Mouse (Mus musculus): ENCODE results near the gene Pgbd5. TPM values are rescaled to one million over a fixed set of nuclear protein-coding genes. Genes with fewer than 3 reads are reported as not detected.

The Pgbd5 gene
- polyA plus RNA-seq, 1 experiment from 2014 or later, result 5.9 TPM

DNA sequence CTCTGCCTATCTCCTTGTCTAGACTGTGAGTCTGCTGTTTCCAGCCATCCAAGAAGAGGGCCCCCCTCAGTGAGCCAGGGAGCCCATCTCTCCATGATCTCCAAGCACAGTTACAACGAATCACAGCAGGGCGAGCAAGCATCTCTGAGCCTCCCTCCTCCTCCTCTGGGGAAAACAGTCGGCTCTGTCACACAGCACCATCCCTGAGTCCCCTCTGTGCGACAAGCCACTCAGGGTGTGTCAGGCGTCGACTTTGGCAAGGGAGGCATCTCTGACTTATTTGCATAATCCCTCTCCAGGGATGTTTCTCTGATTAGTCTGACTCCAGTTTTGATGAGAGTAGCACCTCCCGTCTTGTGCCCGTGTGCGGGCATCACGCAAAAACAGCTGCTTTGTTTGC, 57.2 kb downstream of the Pgbd5 start:
- Histone ChIP-seq H3K9ac (no peak overlapping the region), H3K4me3 (no peak overlapping the region), H3K4me1 (peaks cover 12% of the 10 kb centered on the region), H3K36me3 (ENCODE audit: poor library complexity, severe bottlenecking) (no peaks in the 10 kb centered on the region), H3K9me3 (replicated peaks) (no peaks in the 10 kb centered on the region), H3K27ac (peak overlapping the region; percentile 51; the same call in 1 of the 2 replicates), H3K4me2 (no peak overlapping the region), H3K27me3 (no peaks in the 10 kb centered on the region)
- no peak for ATAC-seq
- WGBS, result 36% methylated on average over 10 of the region's 10 CpGs

- no peak for ATAC-seq
- H3K36me3 ChIP-seq (ENCODE audit: poor library complexity, severe bottlenecking), result no peaks in the 10 kb centered on the region
- no peak overlapping the region for H3K4me3 ChIP-seq
- no peak overlapping the region for H3K27ac ChIP-seq
- WGBS, result 73% methylated on average over 6 of the region's 6 CpGs
- H3K4me2 ChIP-seq, result no peak overlapping the region
- H3K9me3 ChIP-seq (replicated peaks), result no peaks in the 10 kb centered on the region
- H3K4me1 ChIP-seq, result peaks cover 9% of the 10 kb centered on the region
- no peaks in the 10 kb centered on the region for H3K27me3 ChIP-seq
- no peak overlapping the region for H3K9ac ChIP-seq
These were observed 60.2 kb downstream of the Pgbd5 start for GRCm38 (mm10) chr8:124379289-124379688.

DNA sequence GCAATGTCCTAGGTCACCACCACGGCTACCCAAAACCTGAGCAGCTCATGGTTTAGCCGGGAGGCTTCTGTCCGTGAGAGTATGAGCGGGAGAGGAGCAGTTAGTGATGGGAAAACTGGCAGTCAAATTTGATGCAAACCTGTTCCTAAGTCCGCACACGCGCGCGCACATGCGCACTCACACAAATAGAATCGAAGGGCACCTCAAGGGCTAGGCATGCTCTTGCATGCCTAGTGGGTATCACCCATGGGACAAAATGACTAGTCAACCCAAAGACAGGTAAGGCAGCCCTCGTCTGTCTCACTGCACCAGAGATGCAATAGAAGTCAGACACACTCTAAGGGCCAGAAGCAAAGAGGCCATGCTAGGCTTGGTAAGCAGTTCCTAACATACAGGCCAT, 63.1 kb downstream of the Pgbd5 start:
- no peak overlapping the region for H3K4me3 ChIP-seq
- ATAC-seq, result no peak
- H3K27ac ChIP-seq, result no peak overlapping the region
- H3K4me2 ChIP-seq, result no peak overlapping the region
- H3K27me3 ChIP-seq, result no peaks in the 10 kb centered on the region
- H3K36me3 ChIP-seq (ENCODE audit: poor library complexity, severe bottlenecking), result no peaks in the 10 kb centered on the region
- no peaks in the 10 kb centered on the region for H3K9me3 ChIP-seq (replicated peaks)
- WGBS, result 95% methylated on average over 12 of the region's 12 CpGs
- H3K9ac ChIP-seq, result no peak overlapping the region
- no peaks in the 10 kb centered on the region for H3K4me1 ChIP-seq

DNA sequence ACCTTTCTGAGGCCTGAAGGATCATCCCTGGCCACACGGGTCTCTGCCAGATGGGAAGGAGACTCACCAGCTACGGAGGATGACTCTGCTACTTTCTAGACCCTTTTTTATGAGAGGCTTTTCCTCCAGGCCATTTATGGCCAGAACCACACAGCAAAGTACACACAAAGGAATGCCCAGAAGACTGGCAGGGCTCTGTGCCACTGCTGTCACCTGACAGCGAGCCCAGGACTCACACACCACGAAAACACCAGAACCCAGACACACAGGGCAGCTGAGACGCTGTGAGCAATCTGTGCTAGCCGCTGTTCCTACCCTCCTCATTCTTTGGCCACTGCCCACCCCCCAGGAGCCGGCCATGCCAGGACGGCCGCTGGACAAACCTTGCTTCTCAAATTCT, 63.7 kb downstream of the Pgbd5 start:
- Histone ChIP-seq H3K4me1 (no peaks in the 10 kb centered on the region), H3K4me3 (no peak overlapping the region), H3K36me3 (ENCODE audit: poor library complexity, severe bottlenecking) (no peaks in the 10 kb centered on the region), H3K4me2 (no peak overlapping the region), H3K9ac (no peak overlapping the region), H3K9me3 (replicated peaks) (no peaks in the 10 kb centered on the region), H3K27ac (no peak overlapping the region; the same call in 1 of the 2 replicates), H3K27me3 (no peaks in the 10 kb centered on the region)
- WGBS, result 87% methylated on average over 9 of the region's 9 CpGs
- ATAC-seq, result no peak

DNA sequence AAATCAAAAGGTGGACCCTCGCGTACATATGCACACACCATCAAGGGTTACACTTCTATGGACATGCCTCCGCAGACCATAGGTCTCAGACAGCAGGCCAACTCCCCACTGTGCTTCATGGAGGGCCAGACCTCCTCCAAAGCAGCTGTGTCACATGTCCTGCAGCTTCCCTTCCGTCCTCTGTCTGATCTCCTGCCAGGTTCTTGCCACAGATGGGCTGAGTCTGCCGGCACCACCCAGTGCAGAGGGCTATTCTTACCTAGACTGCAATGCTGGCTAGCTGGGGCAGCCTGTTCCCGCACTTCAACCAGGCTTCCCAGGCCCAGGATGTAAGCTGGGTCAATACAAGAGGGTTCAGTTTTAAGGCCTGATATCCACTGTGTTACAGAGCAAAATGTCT, 64.3 kb downstream of the Pgbd5 start:
- H3K9ac ChIP-seq, result no peak overlapping the region
- H3K4me2 ChIP-seq, result no peak overlapping the region
- no peaks in the 10 kb centered on the region for H3K27me3 ChIP-seq
- WGBS, result 78% methylated on average over 6 of the region's 6 CpGs
- no peak for ATAC-seq
- no peak overlapping the region for H3K4me3 ChIP-seq
- H3K4me1 ChIP-seq, result no peaks in the 10 kb centered on the region
- H3K27ac ChIP-seq, result no peak overlapping the region
- no peaks in the 10 kb centered on the region for H3K9me3 ChIP-seq (replicated peaks)
- peaks cover 1% of the 10 kb centered on the region; the same call in 1 of the 2 replicates for H3K36me3 ChIP-seq (ENCODE audit: poor library complexity, severe bottlenecking)

DNA sequence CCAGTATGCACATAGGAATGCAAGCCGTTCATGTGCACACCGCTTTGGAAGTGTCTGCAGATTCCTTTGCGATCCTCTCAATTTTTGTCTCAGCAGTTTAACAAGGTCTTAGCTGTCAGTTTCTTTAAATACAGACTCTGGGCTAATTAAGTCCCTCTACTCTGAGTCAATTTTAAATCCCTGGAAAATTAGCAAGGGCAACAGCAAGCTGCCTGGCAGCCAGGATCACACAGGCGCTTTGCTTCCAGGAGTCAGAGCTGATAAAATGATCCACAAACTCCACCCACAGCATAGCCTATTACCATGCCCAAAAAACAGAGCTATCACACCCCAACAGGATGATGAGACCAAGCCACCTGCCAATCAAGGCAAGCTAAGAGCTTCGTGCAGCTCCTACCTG, 65.7 kb downstream of the Pgbd5 start:
- Histone ChIP-seq H3K4me1 (no peaks in the 10 kb centered on the region), H3K4me2 (no peak overlapping the region), H3K4me3 (no peak overlapping the region), H3K9me3 (replicated peaks) (no peaks in the 10 kb centered on the region), H3K36me3 (ENCODE audit: poor library complexity, severe bottlenecking) (peaks cover 4% of the 10 kb centered on the region; the same call in 1 of the 2 replicates), H3K9ac (no peak overlapping the region), H3K27ac (no peak overlapping the region), H3K27me3 (no peaks in the 10 kb centered on the region)
- ATAC-seq, result no peak
- WGBS, result 87% methylated on average over 5 of the region's 5 CpGs

DNA sequence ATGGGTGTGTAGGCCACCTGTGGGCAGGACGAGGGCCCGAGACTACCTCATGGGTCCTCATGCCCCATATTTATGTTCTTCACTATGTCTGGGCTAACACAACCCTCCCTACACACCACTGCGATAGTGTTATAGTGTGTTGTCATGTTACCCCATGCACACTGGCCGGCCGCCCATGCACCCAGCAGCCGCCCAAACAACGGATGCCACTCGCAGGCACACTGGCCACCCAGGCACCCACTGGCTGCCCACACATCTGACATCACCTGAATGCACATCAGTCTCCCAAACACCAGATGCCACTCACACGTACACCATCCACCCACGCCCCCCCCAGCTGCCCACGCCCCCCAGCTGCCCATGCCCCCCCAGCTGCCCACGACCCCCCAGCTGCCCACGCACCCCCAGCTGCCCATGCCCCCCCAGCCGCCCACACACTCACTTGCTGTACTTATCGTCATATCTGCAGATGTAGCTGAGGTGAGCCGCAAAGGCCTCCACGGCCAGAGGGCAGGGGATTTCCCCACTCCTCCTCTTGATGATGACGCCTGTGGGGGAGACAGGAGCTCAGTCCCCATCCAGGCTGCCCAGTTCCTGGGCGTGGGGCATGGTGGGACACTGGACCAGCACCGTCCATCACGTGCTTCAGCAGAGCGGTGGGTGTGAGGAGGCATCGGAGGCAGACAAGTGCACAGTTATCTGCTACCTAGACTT, 67.9 kb downstream of the Pgbd5 start:
- ATAC-seq, result no peak
- WGBS, result 92% methylated on average over 21 of the region's 23 CpGs
- no peak overlapping the region for H3K4me2 ChIP-seq

GRCm38 (mm10) chr8:124370422-124371183, 68.9 kb downstream of the Pgbd5 start:
- H3K36me3 ChIP-seq (ENCODE audit: poor library complexity, severe bottlenecking), result peaks cover 4% of the 10 kb centered on the region; the same call in 1 of the 2 replicates
- WGBS, result 78% methylated on average over 17 of the region's 17 CpGs

More for the DNA sequence above, 67.9 kb downstream of the Pgbd5 start:
- Histone ChIP-seq H3K27me3 (no peaks in the 10 kb centered on the region), H3K9me3 (replicated peaks) (no peaks in the 10 kb centered on the region), H3K27ac (no peak overlapping the region), H3K9ac (no peak overlapping the region), H3K36me3 (ENCODE audit: poor library complexity, severe bottlenecking) (peaks cover 4% of the 10 kb centered on the region; the same call in 1 of the 2 replicates), H3K4me1 (no peaks in the 10 kb centered on the region), H3K4me3 (no peak overlapping the region)

DNA sequence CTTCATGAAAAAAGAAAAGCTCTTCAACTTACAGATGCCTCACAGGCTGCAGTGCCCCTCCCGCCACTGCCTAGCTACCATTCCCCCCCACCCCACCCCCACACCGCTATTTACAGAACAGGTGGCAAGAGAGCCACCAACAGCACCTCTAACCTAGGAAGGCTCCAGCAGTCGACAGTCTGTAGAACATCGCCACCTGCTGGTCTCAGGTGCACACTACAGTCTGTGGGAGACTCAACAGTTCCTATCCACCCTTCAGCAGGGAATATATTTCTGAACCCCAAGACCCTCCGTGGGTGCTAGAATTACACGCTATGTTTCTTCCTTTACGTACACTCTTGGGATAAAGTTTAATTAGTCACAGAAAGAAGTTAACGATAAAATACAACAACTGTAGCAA, 71.2 kb downstream of the Pgbd5 start:
- Histone ChIP-seq H3K4me2 (no peak overlapping the region), H3K9ac (no peak overlapping the region), H3K9me3 (replicated peaks) (no peaks in the 10 kb centered on the region), H3K27me3 (no peaks in the 10 kb centered on the region), H3K36me3 (ENCODE audit: poor library complexity, severe bottlenecking) (peaks cover 4% of the 10 kb centered on the region; the same call in 1 of the 2 replicates), H3K27ac (no peak overlapping the region), H3K4me3 (no peak overlapping the region), H3K4me1 (no peaks in the 10 kb centered on the region)
- no peak for ATAC-seq
- 20% methylated on average over 8 of the region's 8 CpGs for WGBS

More at GRCm38 (mm10) chr8:124370422-124371183, 68.9 kb downstream of the Pgbd5 start:
- Histone ChIP-seq H3K27ac (no peak overlapping the region), H3K4me2 (no peak overlapping the region), H3K4me1 (no peaks in the 10 kb centered on the region), H3K4me3 (no peak overlapping the region), H3K27me3 (no peaks in the 10 kb centered on the region), H3K9ac (no peak overlapping the region), H3K9me3 (replicated peaks) (no peaks in the 10 kb centered on the region)
- ATAC-seq, result no peak

GRCm38 (mm10) chr8:124363337-124363736, 76.1 kb downstream of the Pgbd5 start:
- Histone ChIP-seq H3K4me1 (no peaks in the 10 kb centered on the region), H3K27ac (no peak overlapping the region), H3K4me2 (no peak overlapping the region), H3K9me3 (replicated peaks) (no peaks in the 10 kb centered on the region), H3K4me3 (no peak overlapping the region), H3K27me3 (no peaks in the 10 kb centered on the region), H3K36me3 (ENCODE audit: poor library complexity, severe bottlenecking) (no peaks in the 10 kb centered on the region), H3K9ac (no peak overlapping the region)
- ATAC-seq, result no peak
- 93% methylated on average over 15 of the region's 15 CpGs for WGBS

- ATAC-seq, result no peak
- no peaks in the 10 kb centered on the region for H3K4me1 ChIP-seq
- no peak overlapping the region for H3K4me2 ChIP-seq
- no peaks in the 10 kb centered on the region for H3K9me3 ChIP-seq (replicated peaks)
- no peak overlapping the region for H3K9ac ChIP-seq
- no peak overlapping the region for H3K27ac ChIP-seq
- 89% methylated on average over 7 of the region's 7 CpGs for WGBS
- no peak overlapping the region for H3K4me3 ChIP-seq
- no peaks in the 10 kb centered on the region for H3K36me3 ChIP-seq (ENCODE audit: poor library complexity, severe bottlenecking)
- H3K27me3 ChIP-seq, result no peaks in the 10 kb centered on the region
These were observed 76.9 kb downstream of the Pgbd5 start for GRCm38 (mm10) chr8:124362589-124362988.

DNA sequence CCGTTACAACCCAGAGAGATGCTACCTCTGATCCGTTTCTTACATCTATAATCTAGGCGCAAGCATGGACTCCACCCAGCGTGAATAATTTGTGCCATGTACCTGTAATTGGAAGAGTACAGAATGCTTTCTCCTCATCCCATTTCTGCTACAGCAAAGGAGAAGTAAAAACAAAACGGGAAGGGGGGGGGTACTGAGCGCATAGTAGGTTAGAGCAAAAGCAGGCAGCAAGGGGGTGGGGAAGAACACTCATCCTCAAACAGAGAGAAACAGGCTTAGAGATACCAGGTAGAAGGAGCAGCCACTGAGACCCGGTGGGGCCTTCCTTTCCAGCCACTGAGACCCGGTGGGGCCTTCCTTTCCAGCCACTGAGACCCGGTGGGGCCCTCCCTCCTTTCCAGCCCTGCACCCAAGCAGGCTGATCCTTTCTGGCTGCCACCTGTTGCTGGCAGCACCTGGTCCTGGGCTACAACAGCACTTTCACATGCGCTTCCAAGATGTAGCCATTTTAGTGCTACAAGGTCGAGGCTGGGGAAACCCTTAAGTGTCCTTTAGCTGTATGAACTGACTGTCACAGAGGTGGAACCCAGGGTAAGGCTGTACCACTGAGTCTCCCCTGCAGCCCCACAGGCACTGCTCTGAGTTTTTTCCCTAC, 77.6 kb downstream of the Pgbd5 start:
- Histone ChIP-seq H3K4me3 (no peak overlapping the region), H3K9ac (no peak overlapping the region), H3K4me2 (no peak overlapping the region), H3K27me3 (no peaks in the 10 kb centered on the region), H3K27ac (no peak overlapping the region), H3K9me3 (replicated peaks) (no peaks in the 10 kb centered on the region), H3K4me1 (no peaks in the 10 kb centered on the region), H3K36me3 (ENCODE audit: poor library complexity, severe bottlenecking) (no peaks in the 10 kb centered on the region)
- WGBS, result 86% methylated on average over 11 of the region's 11 CpGs
- ATAC-seq, result no peak

All from forebrain, embryonic 13.5 days (tissue).